Mouse (Mus musculus) gastrocnemius, postnatal 10 days (tissue): Measurements from ENCODE around the gene Pkd1. TPM values are rescaled to one million over a fixed set of nuclear protein-coding genes. Genes with fewer than 3 reads are reported as not detected.

ENCODE experiments used
- DNase-seq: peaks from one replicate; pipeline ENCODE4 v3.0.0; 2021; ENCODE audit warnings: mixed read lengths
- microRNA-seq, 2 experiments: library from miRNA; unstranded; fragments of <30 nt; microRNA quantifications; one replicate each; pipeline ENCODE4 v1.2.0; 2021
- total RNA-seq, 2 experiments: library from RNA; stranded (reverse); gene quantifications; 2 replicates each; pipeline ENCODE4 v1.2.3; 2021

The Pkd1 gene
- total RNA-seq, 2 experiments from 2014 or later, result 34.6 to 49.1 TPM

- no peak for DNase-seq
Measured at GRCm38 (mm10) chr17:24644875-24645721, 95.5 kb downstream of the Pkd1 start.

- DNase-seq, result no peak
Measured at GRCm38 (mm10) chr17:24645916-24646315, 96.3 kb downstream of the Pkd1 start.

Small RNAs within 50 kb of the gene (microRNA-seq; reads per million reads assigned to microRNA genes)
- gene Gm24589, result 0.32 to 0.50 reads per million in 2 experiments

Other genes starting within 250 kb of the Pkd1 start
- under 1 TPM in 1 of 2 experiments, not detected in 1; 0.05 TPM for gene Abca17, start 198.8 kb upstream of the Pkd1 start, total RNA-seq
- gene Abca3, start 197.9 kb upstream of the Pkd1 start, total RNA-seq, result 10 to 100 TPM; 10.2 to 11.4 TPM
- gene Rnps1, start 135.3 kb upstream of the Pkd1 start, total RNA-seq, result 10 to 100 TPM; 59.1 to 67.5 TPM
- 100 to 1,000 TPM; 147 to 161 TPM for gene Eci1, start 123.2 kb upstream of the Pkd1 start, total RNA-seq
- gene Dnase1l2, start 106.7 kb upstream of the Pkd1 start, total RNA-seq, result 1 to 10 TPM in 1 of 2 experiments, under 1 TPM in 1; 0.63 to 1.7 TPM
- 10 to 100 TPM; 10.8 to 17.3 TPM for gene E4f1, start 79.5 kb upstream of the Pkd1 start, total RNA-seq
- gene Pgp, start 79.4 kb upstream of the Pkd1 start, total RNA-seq, result 10 to 100 TPM; 34.1 to 39.2 TPM
- gene Bricd5, start 76.0 kb upstream of the Pkd1 start, total RNA-seq, result under 1 TPM; 0.65 to 0.73 TPM
- 10 to 100 TPM; 10.8 to 12.1 TPM for gene Mlst8, start 70.8 kb upstream of the Pkd1 start, total RNA-seq
- under 1 TPM; 0.56 to 0.68 TPM for gene Caskin1, start 61.2 kb upstream of the Pkd1 start, total RNA-seq
- 10 to 100 TPM; 47.2 to 60.9 TPM for gene Traf7, start 21.9 kb upstream of the Pkd1 start, total RNA-seq
- under 1 TPM; 0.18 to 0.47 TPM for gene Rab26, start 15.6 kb upstream of the Pkd1 start, total RNA-seq
- 10 to 100 TPM; 51.7 to 61.1 TPM for gene Tsc2, start 82.8 kb downstream of the Pkd1 start, total RNA-seq
- gene Nthl1, start 82.8 kb downstream of the Pkd1 start, total RNA-seq, result 1 to 10 TPM; 4.3 TPM
- 10 to 100 TPM; 30.1 to 33.4 TPM for gene Slc9a3r2, start 100.5 kb downstream of the Pkd1 start, total RNA-seq
- not detected for gene Npw, start 108.6 kb downstream of the Pkd1 start, total RNA-seq
- gene Zfp598, start 119.9 kb downstream of the Pkd1 start, total RNA-seq, result 10 to 100 TPM; 18.0 to 21.0 TPM
- under 1 TPM; 0.16 to 0.52 TPM for gene Syngr3, start 140.1 kb downstream of the Pkd1 start, total RNA-seq
- 10 to 100 TPM; 22.2 to 24.6 TPM for gene Gfer, start 146.3 kb downstream of the Pkd1 start, total RNA-seq
- gene Noxo1, start 146.4 kb downstream of the Pkd1 start, total RNA-seq, result 1 to 10 TPM; 1.6 to 1.9 TPM
- 10 to 100 TPM; 16.7 to 19.4 TPM for gene Tbl3, start 157.8 kb downstream of the Pkd1 start, total RNA-seq
- gene Rnf151, start 168.2 kb downstream of the Pkd1 start, total RNA-seq, result not detected
- gene Rps2, start 168.3 kb downstream of the Pkd1 start, total RNA-seq, result 100 to 1,000 TPM; 732 to 736 TPM
- gene Ndufb10, start 174.6 kb downstream of the Pkd1 start, total RNA-seq, result 100 to 1,000 TPM; 400 to 516 TPM
- gene Rpl3l, start 178.0 kb downstream of the Pkd1 start, total RNA-seq, result 100 to 1,000 TPM; 593 to 752 TPM
- 100 to 1,000 TPM; 127 to 132 TPM for gene Msrb1, start 186.8 kb downstream of the Pkd1 start, total RNA-seq
- gene Hs3st6, start 203.2 kb downstream of the Pkd1 start, total RNA-seq, result under 1 TPM in 1 of 2 experiments, not detected in 1; 0.32 TPM